Mouse (Mus musculus) erythroblast, embryonic 14.5 days (primary cell): ENCODE measurements around the gene Flt3l. TPM values are rescaled to one million over a fixed set of nuclear protein-coding genes. Genes with fewer than 3 reads are reported as not detected.

Experiments used
- H3K27me3 ChIP-seq: 2 replicates; pipeline ENCODE4 v1.6.1; 2012; ENCODE audit warnings: inconsistent platforms; ENCODE audit not compliant: control insufficient read depth
- H3K36me3 ChIP-seq: 2 replicates; pipeline ENCODE4 v1.6.1; 2012; ENCODE audit warnings: mild to moderate bottlenecking, inconsistent platforms; ENCODE audit not compliant: control insufficient read depth
- H3K4me1 ChIP-seq: 2 replicates; pipeline ENCODE4 v1.6.1; 2012; ENCODE audit warnings: inconsistent platforms; ENCODE audit not compliant: control insufficient read depth
- H3K4me3 ChIP-seq: replicated peaks from 2 replicates; pipeline ENCODE3; 2012; ENCODE audit warnings: moderate library complexity, mild to moderate bottlenecking, inconsistent platforms
- H3K9me3 ChIP-seq: 2 replicates; pipeline ENCODE4 v1.6.1; 2012; ENCODE audit warnings: low read length, inconsistent platforms, mixed read lengths; ENCODE audit not compliant: control insufficient read depth
- GATA1 ChIP-seq: IDR thresholded peaks from 2 replicates; pipeline ENCODE4 v1.6.1; 2012; ENCODE audit warnings: low read length, inconsistent platforms, mixed read lengths
- TAL1 ChIP-seq: IDR thresholded peaks from 3 replicates; pipeline ENCODE4 v1.6.1; 2012; ENCODE audit warnings: low read length, inconsistent platforms, mixed read lengths
- polyA plus RNA-seq: library from polyadenylated mRNA; stranded (reverse); fragments of >175 nt; gene quantifications from 2 replicates; pipeline ENCODE4 v1.2.3, GENCODE M21; 2012

The Flt3l gene
- polyA plus RNA-seq = 1.7 TPM in 2 replicates

DNA sequence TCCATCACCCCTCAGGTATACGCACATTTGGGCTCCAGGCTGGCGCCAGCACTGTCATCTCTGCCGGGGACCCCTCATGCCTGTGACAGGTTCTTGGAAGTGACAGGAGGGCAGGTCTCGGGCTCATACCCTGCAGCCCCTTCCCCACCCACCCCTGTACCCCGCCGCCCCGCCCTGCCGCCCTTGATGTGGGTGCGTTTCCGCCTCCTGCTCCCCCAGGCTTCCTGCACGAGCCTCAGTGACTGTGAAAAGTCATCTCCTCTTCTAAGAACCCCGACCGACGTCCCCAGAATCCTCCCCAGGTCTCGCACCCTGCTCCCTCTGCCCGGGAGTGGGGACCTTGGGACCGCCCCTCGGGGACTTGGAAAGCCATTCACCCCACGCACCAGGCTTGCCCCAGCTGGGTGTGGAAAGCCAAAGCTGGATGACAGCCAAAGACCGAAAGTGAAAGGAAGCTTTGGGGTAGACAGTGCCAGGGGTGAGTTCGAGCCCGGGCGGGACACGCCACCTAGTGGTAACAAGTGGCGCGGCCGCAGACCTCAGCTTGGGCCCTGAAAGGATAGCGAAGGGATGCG, at the start of gene Flt3l, which contains the start of gene Gm45713:
TSS of gene Flt3l (minus strand) at position 440 of the 575 bp plus-strand sequence.
TSS of gene Gm45713 (minus strand) at position 239 of the 575 bp plus-strand sequence.
- Histone ChIP-seq H3K9me3 (no peaks in the 10 kb centered on the region; the same call in 1 of the 2 replicates), H3K4me3 (peak within 1 kb of the TSS; percentile 76), H3K36me3 (peaks cover 18% of the 10 kb centered on the region), H3K4me1 (peaks cover 72% of the 10 kb centered on the region), H3K27me3 (no peaks in the 10 kb centered on the region)
- TF ChIP-seq TAL1 (no peak), GATA1 (no peak)

DNA sequence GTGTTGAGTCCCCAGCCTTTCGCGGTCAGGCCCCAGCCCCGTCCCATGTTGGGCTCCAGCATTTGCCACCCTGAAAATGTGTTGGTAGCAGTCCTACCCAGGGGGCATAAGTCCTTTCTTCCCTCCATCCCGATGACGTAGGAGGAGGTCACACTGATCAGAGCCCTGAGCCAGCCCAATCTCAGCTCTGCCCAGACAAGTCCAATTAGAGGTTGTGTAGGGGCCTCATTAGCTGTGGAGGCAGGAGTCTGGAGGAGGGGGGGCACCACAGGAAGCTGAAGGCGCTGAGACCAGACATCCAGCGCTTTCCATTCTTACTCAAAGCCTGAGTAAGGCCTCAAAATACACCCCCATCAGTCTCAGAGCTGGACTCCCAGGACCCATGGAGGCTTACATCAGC, 49.7 kb upstream of the Flt3l start:
- TF ChIP-seq TAL1 (no peak), GATA1 (no peak)
- Histone ChIP-seq H3K9me3 (no peaks in the 10 kb centered on the region), H3K4me1 (peaks cover 18% of the 10 kb centered on the region), H3K4me3 (no peak overlapping the region), H3K27me3 (peaks cover 95% of the 10 kb centered on the region), H3K36me3 (no peaks in the 10 kb centered on the region)

DNA sequence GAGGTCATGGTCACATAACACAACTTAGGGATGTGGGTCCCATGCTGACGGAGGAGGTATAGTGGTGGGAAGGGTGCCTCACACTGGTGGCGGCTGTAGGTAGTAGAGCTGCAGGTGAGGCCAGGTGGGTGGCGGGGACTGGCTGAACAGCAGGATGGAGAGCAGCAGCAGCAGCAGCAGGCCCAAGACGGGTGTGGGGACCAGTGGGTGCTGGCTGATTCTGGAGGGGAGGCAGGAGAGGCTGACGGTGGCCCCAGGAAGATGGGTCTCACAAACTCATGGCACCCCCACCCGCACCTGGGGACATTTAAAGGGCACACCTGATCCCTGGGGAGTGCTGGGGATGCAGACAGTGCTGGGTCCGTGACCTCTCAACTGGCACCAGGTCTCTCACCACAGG, 47.4 kb upstream of the Flt3l start:
- no peaks in the 10 kb centered on the region for H3K9me3 ChIP-seq
- peaks cover 18% of the 10 kb centered on the region for H3K4me1 ChIP-seq
- no peak overlapping the region for H3K4me3 ChIP-seq
- TF ChIP-seq GATA1 = no peak
- TF ChIP-seq TAL1 = no peak
- peaks cover 96% of the 10 kb centered on the region for H3K27me3 ChIP-seq
- H3K36me3 ChIP-seq = no peaks in the 10 kb centered on the region

DNA sequence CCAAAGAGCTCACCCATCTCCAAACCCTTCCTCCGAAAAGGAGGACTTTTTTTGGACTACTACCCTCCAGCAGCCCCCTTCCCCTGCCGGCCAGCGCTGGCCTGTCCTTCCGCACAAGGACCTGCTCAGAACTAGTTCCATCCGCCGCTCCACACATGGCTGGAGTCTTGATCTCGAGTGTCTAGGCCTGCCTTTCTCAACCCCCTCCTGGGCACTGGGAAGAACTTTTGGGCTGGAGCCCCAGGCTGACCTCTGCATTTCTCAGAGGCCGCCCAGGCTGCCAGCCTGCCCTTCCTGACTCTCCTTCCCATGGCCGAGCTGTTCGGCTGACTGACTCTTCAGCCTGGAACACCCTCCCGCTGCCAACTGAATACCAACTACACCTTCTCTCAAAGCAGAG, 46.4 kb upstream of the Flt3l start:
- no peaks in the 10 kb centered on the region for H3K36me3 ChIP-seq
- TF ChIP-seq TAL1 = no peak
- TF ChIP-seq GATA1 = no peak
- H3K27me3 ChIP-seq = peaks cover 97% of the 10 kb centered on the region
- peak overlapping the region; percentile 53 for H3K4me3 ChIP-seq
- no peaks in the 10 kb centered on the region for H3K9me3 ChIP-seq
- H3K4me1 ChIP-seq = peaks cover 21% of the 10 kb centered on the region

DNA sequence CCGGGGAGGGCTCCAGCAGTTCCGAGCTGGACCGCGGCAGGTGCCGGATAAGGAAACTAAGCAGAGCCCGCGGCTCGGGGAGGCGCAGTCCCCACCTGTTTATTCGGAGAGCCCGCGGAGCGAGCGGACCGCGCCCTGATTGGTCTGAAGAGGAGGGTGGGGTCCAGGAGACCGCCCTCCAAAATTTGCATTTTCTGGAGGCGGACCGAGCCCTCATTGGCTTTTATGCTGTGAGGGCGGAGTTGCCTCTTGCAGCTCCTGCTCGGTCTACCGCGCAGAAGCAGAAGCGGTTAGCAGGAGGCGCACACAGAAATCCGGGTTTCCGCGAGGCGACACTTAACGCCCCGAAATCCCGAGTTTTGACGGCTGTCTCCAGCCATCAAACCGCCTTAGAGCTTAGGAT, 46.0 kb upstream of the Flt3l start:
- TF ChIP-seq GATA1 = no peak
- no peak for TF ChIP-seq TAL1

DNA sequence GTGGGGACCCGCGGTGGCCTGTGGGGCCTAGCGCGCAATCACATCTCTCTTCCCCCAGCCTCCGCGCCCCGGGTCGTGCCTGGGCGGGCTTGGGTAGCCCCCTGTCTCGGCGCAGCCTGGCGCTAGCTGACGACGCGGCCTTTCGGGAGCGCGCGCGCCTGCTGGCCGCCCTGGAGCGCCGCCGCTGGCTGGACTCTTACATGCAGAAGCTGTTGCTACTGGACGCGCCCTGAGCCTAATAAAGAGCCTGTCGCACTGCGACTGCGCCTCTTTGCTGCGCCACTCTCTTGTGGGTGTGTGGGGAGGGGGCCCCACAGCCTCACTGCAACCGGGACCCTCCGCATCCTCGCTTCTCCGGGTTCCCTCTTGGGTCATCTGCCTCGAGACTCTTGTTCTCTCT, 45.3 kb upstream of the Flt3l start:
- peak overlapping the region; percentile 53 for H3K4me3 ChIP-seq
- no peaks in the 10 kb centered on the region for H3K36me3 ChIP-seq
- peaks cover 21% of the 10 kb centered on the region for H3K4me1 ChIP-seq
- H3K9me3 ChIP-seq = peaks cover 2% of the 10 kb centered on the region; the same call in 1 of the 2 replicates
- peaks cover 100% of the 10 kb centered on the region for H3K27me3 ChIP-seq
- no peak for TF ChIP-seq GATA1

More for the DNA sequence above, 46.0 kb upstream of the Flt3l start:
- peaks cover 21% of the 10 kb centered on the region for H3K4me1 ChIP-seq
- H3K36me3 ChIP-seq = no peaks in the 10 kb centered on the region
- peaks cover 100% of the 10 kb centered on the region for H3K27me3 ChIP-seq
- peak overlapping the region; percentile 53 for H3K4me3 ChIP-seq
- peaks cover 2% of the 10 kb centered on the region; the same call in 1 of the 2 replicates for H3K9me3 ChIP-seq

DNA sequence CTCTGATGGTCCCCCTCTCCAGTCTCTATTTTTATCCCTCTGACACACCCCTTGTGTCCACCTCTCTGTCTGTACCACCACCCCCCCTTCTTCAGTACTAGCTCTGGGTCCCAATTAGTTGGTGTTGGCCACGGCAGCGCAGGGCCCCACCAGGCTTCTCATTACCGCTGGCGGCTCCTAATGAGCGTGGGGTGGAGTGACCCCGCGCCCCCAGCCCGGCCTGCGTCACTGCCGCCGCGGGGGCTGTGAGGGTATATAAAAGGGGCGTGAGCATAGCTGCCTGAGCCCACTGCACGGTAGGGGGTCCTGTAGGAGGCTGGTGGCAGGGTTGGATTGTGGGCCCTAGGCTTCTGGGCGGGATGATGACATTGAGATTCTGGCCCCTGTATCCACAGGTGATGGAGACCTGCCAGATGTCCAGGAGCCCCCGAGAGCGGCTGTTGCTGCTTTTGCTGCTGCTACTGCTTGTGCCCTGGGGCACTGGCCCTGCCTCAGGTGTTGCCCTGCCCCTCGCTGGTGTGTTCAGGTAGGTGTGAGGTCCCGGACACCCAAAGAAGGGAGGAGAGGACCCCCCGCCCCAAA, 44.8 kb upstream of the Flt3l start, which contains the start of gene Pth2:
TSS of gene Pth2 (plus strand) at position 100 of the 582 bp plus-strand sequence.
- H3K4me3 ChIP-seq = peak within 1 kb of the TSS; percentile 53
- peaks cover 21% of the 10 kb centered on the region for H3K4me1 ChIP-seq
- H3K36me3 ChIP-seq = no peaks in the 10 kb centered on the region
- peaks cover 100% of the 10 kb centered on the region for H3K27me3 ChIP-seq
- TF ChIP-seq GATA1 (no peak), TAL1 (no peak)
- H3K9me3 ChIP-seq = peaks cover 2% of the 10 kb centered on the region; the same call in 1 of the 2 replicates

DNA sequence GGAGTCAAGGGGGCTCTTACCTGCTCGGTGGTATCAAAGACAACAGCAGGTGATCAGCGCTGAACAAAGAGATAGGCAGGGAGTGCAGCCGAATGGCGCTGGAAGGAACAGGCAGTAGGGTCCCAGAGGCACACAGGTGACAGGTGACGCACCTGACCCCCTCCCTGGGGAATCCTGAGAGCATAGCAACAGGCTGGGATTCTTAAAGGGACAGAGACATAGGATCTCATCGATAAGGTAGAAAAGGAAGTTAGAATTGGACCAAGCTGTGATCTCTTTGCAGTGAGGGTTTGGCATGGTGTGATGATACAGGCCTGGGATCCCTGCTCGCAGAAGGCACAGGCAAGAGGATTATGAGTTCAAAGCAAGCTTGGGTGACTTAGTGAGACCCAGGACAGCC, 43.2 kb upstream of the Flt3l start, which contains the start of gene Gfy:
TSS of gene Gfy (minus strand) at position 101 of the 400 bp plus-strand sequence.
- peaks cover 21% of the 10 kb centered on the region for H3K4me1 ChIP-seq

DNA sequence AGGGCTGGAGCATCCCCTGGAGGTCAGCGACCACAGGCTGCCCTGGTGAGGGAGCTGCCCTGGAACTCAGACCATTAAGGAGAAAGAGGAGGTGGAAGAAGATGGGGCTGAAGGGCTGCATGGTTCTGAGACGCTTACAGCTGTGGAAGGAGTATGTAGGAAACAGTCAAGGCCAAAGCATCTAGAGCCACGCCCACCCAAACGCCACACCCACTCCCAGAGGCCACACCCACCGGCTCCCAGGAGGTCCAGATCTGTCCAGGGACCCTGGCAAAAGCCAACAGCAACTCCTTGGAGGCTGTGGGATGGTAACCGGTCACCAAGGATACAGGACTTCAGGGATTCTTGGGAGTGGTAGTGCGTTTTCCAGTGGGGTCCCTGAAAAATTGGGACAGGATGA, 42.3 kb upstream of the Flt3l start:
- H3K27me3 ChIP-seq = peaks cover 98% of the 10 kb centered on the region
- no peak for TF ChIP-seq GATA1
- TF ChIP-seq TAL1 = no peak
- H3K4me1 ChIP-seq = peaks cover 21% of the 10 kb centered on the region
- H3K9me3 ChIP-seq = peaks cover 4% of the 10 kb centered on the region; the same call in 1 of the 2 replicates
- no peak overlapping the region for H3K4me3 ChIP-seq
- H3K36me3 ChIP-seq = no peaks in the 10 kb centered on the region

More for the DNA sequence above, 43.2 kb upstream of the Flt3l start, which contains the start of gene Gfy:
- Histone ChIP-seq H3K27me3 (peaks cover 100% of the 10 kb centered on the region), H3K4me3 (no peak within 1 kb of the TSS), H3K9me3 (peaks cover 4% of the 10 kb centered on the region; the same call in 1 of the 2 replicates), H3K36me3 (no peaks in the 10 kb centered on the region)
- no peak for TF ChIP-seq GATA1
